Mouse (Mus musculus) lung, postnatal 0 days (tissue): ENCODE measurements around the gene Majin. TPM values are rescaled to one million over a fixed set of nuclear protein-coding genes. Genes with fewer than 3 reads are reported as not detected.

Experiments
- ATAC-seq: fragments of 200-750 bp; cut with Nextera tagmentation; 2 replicates; pipeline ENCODE4 v1.8.0; 2017; ENCODE audit warnings: moderate library complexity
- DNase-seq: peaks from one replicate; pipeline ENCODE4 v3.0.0-alpha.2; 2016; ENCODE audit warnings: low spot score
- H3K27ac ChIP-seq: fragments of 300-500 bp; sonication (generic); 2 replicates; pipeline ENCODE4 v1.5.1; 2014; ENCODE audit warnings: antibody characterized with exemption, mild to moderate bottlenecking, low read length, mixed read lengths
- H3K27me3 ChIP-seq: fragments of 300-500 bp; sonication (generic); replicated peaks from 2 replicates; pipeline ENCODE4 v1.6.1; 2014; ENCODE audit warnings: low read length, mixed read lengths; ENCODE audit not compliant: insufficient read depth
- H3K36me3 ChIP-seq: fragments of 300-500 bp; sonication (generic); 2 replicates; pipeline ENCODE4 v1.6.1; 2014; ENCODE audit warnings: low read length, mixed read lengths; ENCODE audit not compliant: insufficient read depth
- H3K4me1 ChIP-seq: fragments of 300-500 bp; sonication (generic); 2 replicates; pipeline ENCODE4 v1.6.1; 2014; ENCODE audit warnings: antibody characterized with exemption, low read depth, low read length, mixed read lengths; ENCODE audit not compliant: insufficient read depth
- H3K4me2 ChIP-seq: fragments of 300-500 bp; sonication (generic); replicated peaks from 2 replicates; pipeline ENCODE4 v1.6.1; 2014; ENCODE audit warnings: low read depth, mild to moderate bottlenecking, low read length, moderate library complexity, mixed read lengths
- H3K4me3 ChIP-seq: fragments of 300-500 bp; sonication (generic); 2 replicates; pipeline ENCODE4 v1.5.1; 2014; ENCODE audit warnings: low read depth, low read length
- H3K9ac ChIP-seq: fragments of 300-500 bp; sonication (generic); replicated peaks from 2 replicates; pipeline ENCODE4 v1.6.1; 2014; ENCODE audit warnings: low read depth, mild to moderate bottlenecking
- H3K9me3 ChIP-seq: fragments of 300-500 bp; sonication (generic); 2 replicates; pipeline ENCODE4 v1.6.1; 2016; ENCODE audit warnings: low read length, mixed read lengths
- CTCF ChIP-seq: IDR thresholded peaks from 2 replicates; pipeline ENCODE4 v1.5.1; 2016; ENCODE audit warnings: antibody characterized with exemption, mild to moderate bottlenecking
- EP300 ChIP-seq: IDR thresholded peaks from 2 replicates; pipeline ENCODE4 v1.6.1; 2016; ENCODE audit warnings: antibody characterized with exemption, mild to moderate bottlenecking, control low read depth
- WGBS: fragments of 180-500 bp; shearing (Covaris S2); extraction: QIAGEN DNeasy Blood & Tissue Kit; methylation state at CpG from one replicate; pipeline ENCODE4 v1.1.7; 2014; 5-methylcytosine and 5-hydroxymethylcytosine counted together
- microRNA counts: library from miRNA; unstranded; fragments of <30 nt; microRNA quantifications from one replicate; lab custom pipeline; 2015
- microRNA-seq: library from miRNA; unstranded; fragments of <30 nt; microRNA quantifications from one replicate; pipeline ENCODE4, GENCODE M21; 2016
- polyA plus RNA-seq: library from polyadenylated mRNA; unstranded; fragments of >200 nt; fragmentation: Nextera tagmentation; extraction: Ambion mirVana; gene quantifications from 2 replicates; pipeline ENCODE4 v1.2.1, GENCODE M21; 2015

The Majin gene
- polyA plus RNA-seq, 1 experiment from 2014 or later: 0.10 TPM

GRCm38 (mm10) chr19:6269798-6270475, 85.7 kb downstream of the Majin start:
- Histone ChIP-seq H3K27me3 (no peaks in the 10 kb centered on the region), H3K4me1 (peaks cover 2% of the 10 kb centered on the region; the same call in 1 of the 2 replicates)

GRCm38 (mm10) chr19:6270661-6271060, 86.5 kb downstream of the Majin start:
- TF ChIP-seq CTCF: no peak
- no peak for TF ChIP-seq EP300
- no peak overlapping the region for H3K27ac ChIP-seq
- peaks cover 4% of the 10 kb centered on the region; the same call in 1 of the 2 replicates for H3K4me1 ChIP-seq
- no peaks in the 10 kb centered on the region for H3K36me3 ChIP-seq
- H3K4me2 ChIP-seq: no peak overlapping the region
- H3K27me3 ChIP-seq: no peaks in the 10 kb centered on the region
- no peak overlapping the region for H3K9ac ChIP-seq
- H3K4me3 ChIP-seq: no peak overlapping the region
- no peaks in the 10 kb centered on the region for H3K9me3 ChIP-seq
- DNase-seq (no peak), ATAC-seq (no peak)
- 65% methylated on average over 9 of the region's 9 CpGs for WGBS

More at GRCm38 (mm10) chr19:6269798-6270475, 85.7 kb downstream of the Majin start:
- Histone ChIP-seq H3K9ac (no peak overlapping the region), H3K4me3 (no peak overlapping the region), H3K36me3 (no peaks in the 10 kb centered on the region), H3K27ac (no peak overlapping the region), H3K9me3 (no peaks in the 10 kb centered on the region), H3K4me2 (no peak overlapping the region)
- no peak for TF ChIP-seq CTCF
- TF ChIP-seq EP300: no peak
- 85% methylated on average over 8 of the region's 8 CpGs for WGBS
- ATAC-seq (no peak), DNase-seq (no peak)

GRCm38 (mm10) chr19:6271206-6271605, 87.0 kb downstream of the Majin start:
- WGBS: 38% methylated on average over 8 of the region's 8 CpGs
- Histone ChIP-seq H3K4me2 (no peak overlapping the region), H3K4me3 (no peak overlapping the region), H3K27me3 (no peaks in the 10 kb centered on the region), H3K9me3 (no peaks in the 10 kb centered on the region), H3K27ac (no peak overlapping the region), H3K36me3 (no peaks in the 10 kb centered on the region), H3K4me1 (peaks cover 9% of the 10 kb centered on the region; the same call in 1 of the 2 replicates), H3K9ac (no peak overlapping the region)
- DNase-seq: no peak
- TF ChIP-seq CTCF (no peak), EP300 (no peak)
- no peak for ATAC-seq

- no peaks in the 10 kb centered on the region for H3K36me3 ChIP-seq
- H3K9me3 ChIP-seq: no peaks in the 10 kb centered on the region
- no peak overlapping the region for H3K27ac ChIP-seq
- WGBS: 57% methylated on average over 7 of the region's 7 CpGs
- ATAC-seq (no peak), DNase-seq (no peak)
- no peak overlapping the region for H3K9ac ChIP-seq
- peaks cover 10% of the 10 kb centered on the region; the same call in 1 of the 2 replicates for H3K4me1 ChIP-seq
- TF ChIP-seq EP300: no peak
- no peak for TF ChIP-seq CTCF
- H3K4me3 ChIP-seq: no peak overlapping the region
- no peak overlapping the region for H3K4me2 ChIP-seq
- no peaks in the 10 kb centered on the region for H3K27me3 ChIP-seq
Observed at GRCm38 (mm10) chr19:6272053-6272452, 87.9 kb downstream of the Majin start.

- WGBS: 57% methylated on average over 4 of the region's 4 CpGs
- H3K27ac ChIP-seq: no peak overlapping the region
- TF ChIP-seq CTCF (no peak), EP300 (no peak)
- no peak for ATAC-seq
- peaks cover 10% of the 10 kb centered on the region; the same call in 1 of the 2 replicates for H3K4me1 ChIP-seq
- peak; percentile 52 for DNase-seq
- no peak overlapping the region for H3K4me3 ChIP-seq
- H3K36me3 ChIP-seq: no peaks in the 10 kb centered on the region
- H3K9ac ChIP-seq: no peak overlapping the region
- no peaks in the 10 kb centered on the region for H3K9me3 ChIP-seq
- H3K27me3 ChIP-seq: no peaks in the 10 kb centered on the region
- H3K4me2 ChIP-seq: no peak overlapping the region
Observed at GRCm38 (mm10) chr19:6272738-6273137, 88.5 kb downstream of the Majin start.

GRCm38 (mm10) chr19:6273592-6273991, 89.4 kb downstream of the Majin start:
- ATAC-seq: no peak
- Histone ChIP-seq H3K36me3 (no peaks in the 10 kb centered on the region), H3K4me1 (peaks cover 12% of the 10 kb centered on the region; the same call in 1 of the 2 replicates), H3K27ac (no peak overlapping the region), H3K9ac (no peak overlapping the region), H3K4me3 (no peak overlapping the region), H3K27me3 (no peaks in the 10 kb centered on the region), H3K4me2 (no peak overlapping the region), H3K9me3 (no peaks in the 10 kb centered on the region)
- whole genome bisulfite sequencing: 65% methylated on average over 4 of the region's 4 CpGs
- no peak for TF ChIP-seq EP300
- no peak for TF ChIP-seq CTCF
- DNase-seq: no peak

MicroRNAs encoded within 50 kb of the gene (microRNA counts, 519-probe panel; counts per million panel counts)
- microRNA mmu-miR-192 (lab: Ali Mortazavi, UCI): 2,150 counts per million, percentile 5 among the panel's probes with 10 or more counts

Small RNA genes within 50 kb of the gene (microRNA-seq; reads per million reads assigned to microRNA genes)
- gene Mir192 (117 reads per million, percentile 51 among the genes with 10 or more reads in this experiment), gene Mir194-2 (57.5 reads per million, percentile 43 among the genes with 10 or more reads in this experiment)

Other genes with a start within 250 kb of the Majin start
- 16.6 and 20.7 TPM in 2 replicates for gene Pola2, start 220.2 kb upstream of the Majin start, polyA plus RNA-seq
- not detected in 2 replicates for gene Slc22a20, start 198.2 kb upstream of the Majin start, polyA plus RNA-seq
- 11.9 and 14.3 TPM in 2 replicates for gene Capn1, start 168.5 kb upstream of the Majin start, polyA plus RNA-seq
- 16.3 and 18.7 TPM in 2 replicates for gene Syvn1, start 137.8 kb upstream of the Majin start, polyA plus RNA-seq
- 36.7 and 37.6 TPM in 2 replicates for gene Mrpl49, start 126.6 kb upstream of the Majin start, polyA plus RNA-seq
- 784 and 827 TPM in 2 replicates for gene Fau, start 126.5 kb upstream of the Majin start, polyA plus RNA-seq
- gene Znhit2, start 123.2 kb upstream of the Majin start, polyA plus RNA-seq: 31.2 and 33.9 TPM in 2 replicates
- gene Tm7sf2, start 116.0 kb upstream of the Majin start, polyA plus RNA-seq: 8.1 and 9.5 TPM in 2 replicates
- 48.7 and 52.7 TPM in 2 replicates for gene Vps51, start 107.2 kb upstream of the Majin start, polyA plus RNA-seq
- gene Tmem262, start 104.4 kb upstream of the Majin start, polyA plus RNA-seq: not detected in 2 replicates
- gene Gm28374, start 102.1 kb upstream of the Majin start, polyA plus RNA-seq: 0.35 and 0.62 TPM in 2 replicates
- 53.5 and 57.8 TPM in 2 replicates for gene Zfpl1, start 99.4 kb upstream of the Majin start, polyA plus RNA-seq
- gene Cdca5, start 99.4 kb upstream of the Majin start, polyA plus RNA-seq: 2.8 TPM in 2 replicates
- not detected in 2 replicates for gene AC131692.1, start 90.0 kb upstream of the Majin start, polyA plus RNA-seq
- gene Naaladl1, start 78.6 kb upstream of the Majin start, polyA plus RNA-seq: 0.14 TPM in 1 of 2 replicates, not detected in the other
- gene Sac3d1, start 65.7 kb upstream of the Majin start, polyA plus RNA-seq: 22.3 and 24.5 TPM in 2 replicates
- gene Snx15, start 56.1 kb upstream of the Majin start, polyA plus RNA-seq: 29.7 and 30.8 TPM in 2 replicates
- gene Batf2, start 43.4 kb upstream of the Majin start, polyA plus RNA-seq: 0.93 and 1.0 TPM in 2 replicates
- 64.5 and 64.6 TPM in 2 replicates for gene Arl2, start 42.8 kb upstream of the Majin start, polyA plus RNA-seq
- gene Gpha2, start 42.0 kb downstream of the Majin start, polyA plus RNA-seq: 0.49 and 0.55 TPM in 2 replicates
- 20.2 and 21.6 TPM in 2 replicates for gene Ppp2r5b, start 51.5 kb downstream of the Majin start, polyA plus RNA-seq
- gene Atg2a, start 57.3 kb downstream of the Majin start, polyA plus RNA-seq: 5.1 and 5.9 TPM in 2 replicates
- 115 and 119 TPM in 2 replicates for gene Ehd1, start 92.3 kb downstream of the Majin start, polyA plus RNA-seq
- 2.8 and 3.2 TPM in 2 replicates for gene Cdc42bpg, start 122.1 kb downstream of the Majin start, polyA plus RNA-seq
- 42.1 and 42.7 TPM in 2 replicates for gene Men1, start 150.6 kb downstream of the Majin start, polyA plus RNA-seq
- 22.5 and 25.0 TPM in 2 replicates for gene Map4k2, start 156.7 kb downstream of the Majin start, polyA plus RNA-seq
- gene Sf1, start 179.3 kb downstream of the Majin start, polyA plus RNA-seq: 48.1 and 49.5 TPM in 2 replicates
- 20.5 and 32.1 TPM in 2 replicates for gene Pygm, start 200.0 kb downstream of the Majin start, polyA plus RNA-seq
- 99.2 and 128 TPM in 2 replicates for gene Rasgrp2, start 215.0 kb downstream of the Majin start, polyA plus RNA-seq
- gene Nrxn2, start 234.3 kb downstream of the Majin start, polyA plus RNA-seq: 3.8 and 4.7 TPM in 2 replicates